Mouse (Mus musculus) CD8-positive naive resting alpha-beta T cell, adult 2 months (primary cell): ENCODE results near the gene Kank2.

Experiments
- DNase-seq, 2 experiments: peaks; one replicate each; pipeline ENCODE4 v3.0.0; 2022; ENCODE audit warnings: low read depth in 2 of 2, low spot score in 2 of 2

Gene Kank2

DNA sequence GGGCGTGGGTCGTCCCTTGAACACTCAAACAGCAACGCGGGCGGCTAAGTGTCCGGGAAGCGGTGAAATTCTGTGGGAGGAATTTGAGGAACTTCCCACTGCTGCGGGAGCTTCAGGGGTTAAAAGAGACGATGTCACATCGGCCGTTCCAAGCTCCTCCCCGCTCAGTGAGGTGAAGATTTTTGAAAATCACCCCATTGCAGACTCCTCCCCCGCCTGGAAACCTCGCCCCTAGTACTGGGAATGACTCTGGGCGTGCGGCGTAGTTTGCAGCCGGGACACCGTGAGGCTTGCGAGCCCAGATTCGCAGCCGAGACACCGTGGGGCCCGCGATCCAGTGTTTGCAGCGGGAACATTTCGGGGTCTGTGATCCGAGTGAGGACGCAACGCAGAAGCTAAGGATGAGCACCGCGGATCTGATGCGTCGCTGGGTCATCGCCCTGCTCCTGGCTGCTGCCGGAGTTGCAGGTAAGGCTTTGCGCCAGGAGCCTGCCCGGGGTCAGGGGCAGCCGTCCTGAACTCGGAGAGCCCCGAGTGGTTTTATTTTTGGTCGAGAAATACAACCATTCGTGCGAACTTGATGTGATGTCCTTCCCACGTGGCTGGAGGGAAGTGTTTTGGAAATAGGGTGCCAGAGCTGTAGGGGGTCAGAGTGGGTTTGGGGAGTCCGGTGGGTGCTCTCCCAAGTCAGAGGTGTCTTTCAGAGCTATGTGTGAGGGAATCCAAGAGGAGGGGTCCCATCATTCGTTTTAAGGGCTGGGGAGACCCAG, 75.0 kb downstream of the Kank2 start, which contains the start of gene Ldlr:
Gene Ldlr, plus strand, starts transcription at position 107 of the 770 bp plus-strand sequence.
- peak; percentile 26 to 41 for DNase-seq

GRCm38 (mm10) chr9:21721036-21721435, 77.5 kb downstream of the Kank2 start:
- no peak for DNase-seq

DNA sequence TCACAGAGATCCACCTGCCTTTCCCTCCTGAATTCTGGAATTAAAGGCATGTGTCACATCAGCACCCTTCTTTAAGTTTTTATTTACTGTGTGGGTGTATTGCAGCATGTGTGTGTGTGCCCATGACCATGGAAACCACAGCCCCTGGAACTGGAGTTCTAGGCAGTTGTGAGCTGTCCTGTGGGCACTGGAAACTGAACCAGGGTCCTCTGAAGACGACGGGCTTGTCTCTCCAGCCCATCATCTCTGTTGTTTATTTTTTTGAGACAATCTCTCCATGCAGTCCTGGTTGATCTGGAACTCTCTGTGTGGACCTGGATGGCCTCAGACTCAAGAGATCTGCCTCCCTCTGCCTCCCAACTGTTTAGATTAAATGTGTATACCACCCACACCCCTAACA, 81.5 kb downstream of the Kank2 start:
- no peak for DNase-seq
